Mouse (Mus musculus) liver, embryonic 14.5 days (tissue): ENCODE measurements around the gene Sfxn1. TPM values are rescaled to one million over a fixed set of nuclear protein-coding genes. Genes with fewer than 3 reads are reported as not detected.

ENCODE experiments used
- ATAC-seq: fragments of 200-750 bp; cut with Nextera tagmentation; 2 replicates; pipeline ENCODE4 v1.8.0; 2017; ENCODE audit warnings: moderate number of reproducible peaks, mild to moderate bottlenecking, moderate library complexity; ENCODE audit not compliant: insufficient read depth
- DNase-seq, 3 experiments: peaks; one replicate each; pipeline ENCODE4 v3.0.0-alpha.2; 2012 to 2013; ENCODE audit warnings: low read depth in 3 of 3, low spot score in 3 of 3
- H3K27ac ChIP-seq: fragments of 300-500 bp; sonication (generic); 2 replicates; pipeline ENCODE4 v1.5.1; 2014; ENCODE audit warnings: moderate library complexity, mild to moderate bottlenecking, control low read depth, inconsistent platforms
- H3K27me3 ChIP-seq: fragments of 300-500 bp; sonication (generic); 2 replicates; pipeline ENCODE4 v1.6.1; 2014; ENCODE audit warnings: mild to moderate bottlenecking, low read length, moderate library complexity; ENCODE audit not compliant: control insufficient read depth, insufficient read depth
- H3K36me3 ChIP-seq: fragments of 300-500 bp; sonication (generic); replicated peaks from 2 replicates; pipeline ENCODE4 v1.6.1; 2014; ENCODE audit warnings: low read depth; ENCODE audit not compliant: control insufficient read depth, insufficient read depth
- H3K4me1 ChIP-seq, 2 experiments: fragments of 200-500 bp in 1 of 2; fragments of 300-500 bp in 1 of 2; sonication (generic) in 1 of 2; replicated peaks; 2 replicates each; pipeline ENCODE4 v1.6.1; 2012 to 2014; ENCODE audit warnings: antibody characterized with exemption in 1 of 2, inconsistent platforms in 1 of 2, low read length in 1 of 2; ENCODE audit not compliant: control insufficient read depth in 2 of 2, insufficient read depth in 2 of 2
- H3K4me2 ChIP-seq: fragments of 300-500 bp; sonication (generic); 2 replicates; pipeline ENCODE4 v1.6.1; 2014; ENCODE audit warnings: low read depth, mild to moderate bottlenecking, control low read depth, moderate library complexity
- H3K4me3 ChIP-seq, 2 experiments: fragments of 200-500 bp in 1 of 2; fragments of 300-500 bp in 1 of 2; sonication (generic) in 1 of 2; 2 replicates each; pipeline ENCODE4 v1.5.1; 2012 to 2014; ENCODE audit warnings: low read depth in 2 of 2, low read length in 2 of 2, mild to moderate bottlenecking in 2 of 2, control low read depth in 1 of 2, inconsistent platforms in 1 of 2, moderate library complexity in 1 of 2; ENCODE audit not compliant: insufficient read depth in 1 of 2
- H3K9ac ChIP-seq: fragments of 300-500 bp; sonication (generic); replicated peaks from 2 replicates; pipeline ENCODE4 v1.6.1; 2014; ENCODE audit warnings: mild to moderate bottlenecking, control low read depth, moderate library complexity
- H3K9me3 ChIP-seq: fragments of 300-500 bp; sonication (generic); 2 replicates; pipeline ENCODE4 v1.6.1; 2016; ENCODE audit warnings: low read length, mixed read lengths; ENCODE audit not compliant: control insufficient read depth
- CTCF ChIP-seq: IDR thresholded peaks from 2 replicates; pipeline ENCODE4 v1.5.1; 2016; ENCODE audit warnings: antibody characterized with exemption, low read depth, control low read depth
- EP300 ChIP-seq: IDR thresholded peaks from 2 replicates; pipeline ENCODE4 v1.6.1; 2016; ENCODE audit warnings: antibody characterized with exemption, low read depth
- WGBS: fragments of 180-500 bp; shearing (Covaris S2); extraction: QIAGEN DNeasy Blood & Tissue Kit; methylation state at CpG from one replicate; pipeline ENCODE4 v1.1.7; 2014; ENCODE audit not compliant: insufficient replicate concordance; 5-methylcytosine and 5-hydroxymethylcytosine counted together
- polyA plus RNA-seq, 2 experiments: library from polyadenylated mRNA; depleted of rRNA in 1 of 2; stranded (reverse) in 1 of 2; unstranded in 1 of 2; fragments of >200 nt; fragmentation: Nextera tagmentation in 1 of 2; extraction: Ambion mirVana in 1 of 2; gene quantifications; 2 replicates each; pipeline versions ENCODE4 v1.2.1 to v1.2.3; 2012 to 2014

Gene Sfxn1
- polyA plus RNA-seq, 2 experiments, result 26.9 to 62.7 TPM

DNA sequence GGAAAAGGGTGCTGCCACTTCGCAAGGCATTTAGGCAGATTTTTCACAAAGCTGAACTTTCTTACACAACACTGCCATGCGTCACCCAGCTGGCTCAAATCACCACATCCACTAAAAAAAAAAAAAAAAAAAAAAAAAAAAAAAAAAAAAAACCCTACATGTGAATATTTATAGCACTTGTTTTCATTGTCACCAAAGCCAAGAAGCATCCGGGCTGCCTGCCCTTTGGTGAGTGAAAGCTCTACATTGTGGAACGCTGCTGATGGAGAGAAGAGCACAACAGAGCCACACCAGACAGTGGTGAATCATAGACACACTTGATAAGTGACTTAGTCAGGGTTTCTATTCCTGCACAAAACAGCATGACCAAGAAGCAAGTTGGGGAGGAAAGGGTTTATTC is 33.7 kb upstream of the Sfxn1 start:
- H3K9me3 ChIP-seq, result no peaks in the 10 kb centered on the region
- no peaks in the 10 kb centered on the region; the same call in 1 of the 2 replicates for H3K27me3 ChIP-seq
- TF ChIP-seq CTCF (no peak), EP300 (no peak)
- 66% methylated on average over 4 of the region's 4 CpGs for WGBS
- no peak overlapping the region for H3K4me3 ChIP-seq
- DNase-seq (no peak), ATAC-seq (no peak)
- no peaks in the 10 kb centered on the region for H3K4me1 ChIP-seq
- H3K36me3 ChIP-seq, result no peaks in the 10 kb centered on the region
- H3K27ac ChIP-seq, result no peak overlapping the region
- H3K4me2 ChIP-seq, result no peak overlapping the region
- H3K9ac ChIP-seq, result no peak overlapping the region

DNA sequence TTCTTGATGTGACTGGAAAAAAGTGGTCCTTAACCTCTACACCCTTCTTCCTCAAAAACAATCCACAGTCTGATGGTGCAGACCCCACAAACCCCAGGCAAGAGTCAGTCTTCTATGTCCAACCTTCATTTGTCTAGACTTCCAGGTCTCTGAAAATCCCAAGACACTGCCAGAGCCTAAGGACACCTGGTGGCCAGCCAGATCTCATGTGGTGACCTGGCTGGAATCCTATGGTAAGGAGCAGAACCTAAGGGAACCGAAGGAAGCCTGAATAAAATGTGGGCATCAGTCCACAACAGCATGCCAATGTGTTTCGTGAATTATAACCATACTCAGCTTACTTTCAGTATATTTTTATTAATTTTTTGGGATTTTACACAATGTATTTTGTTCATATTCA is 31.4 kb upstream of the Sfxn1 start:
- H3K4me1 ChIP-seq, result no peaks in the 10 kb centered on the region
- no peak for TF ChIP-seq EP300
- no peaks in the 10 kb centered on the region for H3K9me3 ChIP-seq
- H3K36me3 ChIP-seq, result no peaks in the 10 kb centered on the region
- DNase-seq (no peak), ATAC-seq (no peak)
- H3K4me2 ChIP-seq, result no peak overlapping the region
- no peak overlapping the region for H3K9ac ChIP-seq
- no peak overlapping the region for H3K27ac ChIP-seq
- H3K27me3 ChIP-seq, result no peaks in the 10 kb centered on the region; the same call in 1 of the 2 replicates
- no peak overlapping the region for H3K4me3 ChIP-seq
- 60% methylated on average over 2 of the region's 2 CpGs for WGBS

- WGBS, result 61% methylated on average over 7 of the region's 7 CpGs
- Histone ChIP-seq H3K27ac (no peak overlapping the region), H3K9ac (no peak overlapping the region), H3K36me3 (no peaks in the 10 kb centered on the region), H3K4me3 (no peak overlapping the region), H3K9me3 (no peaks in the 10 kb centered on the region), H3K4me1 (no peaks in the 10 kb centered on the region), H3K27me3 (no peaks in the 10 kb centered on the region), H3K4me2 (no peak overlapping the region)
- ATAC-seq, result no peak
- TF ChIP-seq CTCF (no peak), EP300 (no peak)
- DNase-seq, result no peak
These were observed 22.9 kb upstream of the Sfxn1 start for GRCm38 (mm10) chr13:54048679-54049352.

GRCm38 (mm10) chr13:54051641-54052040 is 20.0 kb upstream of the Sfxn1 start:
- H3K4me3 ChIP-seq, result no peak overlapping the region
- no peaks in the 10 kb centered on the region for H3K36me3 ChIP-seq
- peaks cover 7% of the 10 kb centered on the region for H3K27me3 ChIP-seq
- H3K4me2 ChIP-seq, result no peak overlapping the region
- H3K9ac ChIP-seq, result no peak overlapping the region
- no peaks in the 10 kb centered on the region for H3K9me3 ChIP-seq
- no peaks in the 10 kb centered on the region for H3K4me1 ChIP-seq
- no peak for DNase-seq
- no peak overlapping the region for H3K27ac ChIP-seq
- 57% methylated on average over 7 of the region's 7 CpGs for WGBS
- no peak for ATAC-seq
- TF ChIP-seq CTCF (no peak), EP300 (no peak)

DNA sequence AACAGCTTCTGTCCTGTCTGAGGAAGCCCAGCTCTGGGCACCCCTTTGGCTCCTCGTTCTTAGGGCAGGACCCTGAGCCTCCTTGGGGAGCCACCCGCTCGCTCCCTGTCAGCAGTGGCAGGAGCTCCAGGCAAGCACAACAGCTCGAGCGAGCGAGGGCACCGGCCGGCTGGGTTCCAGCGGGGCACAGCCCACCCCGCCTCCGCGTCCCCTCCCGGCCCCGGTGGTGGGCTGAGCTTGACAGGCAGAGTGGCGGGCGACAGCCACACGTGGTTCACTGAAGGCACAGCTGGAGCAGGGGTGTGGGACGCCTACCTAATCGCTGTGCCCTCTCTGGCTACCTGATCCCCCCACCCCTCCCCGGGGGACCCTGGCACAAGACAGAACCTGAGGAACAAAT is 16.7 kb upstream of the Sfxn1 start:
- under 1% methylated on average over 20 of the region's 20 CpGs for WGBS
- no peak for ATAC-seq

More for the DNA sequence above, 16.7 kb upstream of the Sfxn1 start:
- TF ChIP-seq EP300 (no peak), CTCF (no peak)
- H3K4me3 ChIP-seq, result no peak overlapping the region
- H3K36me3 ChIP-seq, result no peaks in the 10 kb centered on the region
- H3K9me3 ChIP-seq, result no peaks in the 10 kb centered on the region
- no peaks in the 10 kb centered on the region for H3K4me1 ChIP-seq
- no peak overlapping the region; the same call in 1 of the 2 replicates for H3K4me2 ChIP-seq
- H3K27me3 ChIP-seq, result peaks cover 7% of the 10 kb centered on the region
- no peak overlapping the region for H3K27ac ChIP-seq
- no peak for DNase-seq
- H3K9ac ChIP-seq, result no peak overlapping the region
